28 mouse cellular contexts compared by ENCODE assay signal in genomic region chrX:110700442-110700841, GRCm38 (mm10).
"Had no signal": no experiment of that assay in that cellular context is flagged by ENCODE, and none has a peak within 500 bp of the region (broad histone marks: within the 10 kb centered on the region; RNA-seq: fewer than 3 reads in every experiment).

No protein-coding gene starts in this region.

- H3K4me3 ChIP-seq: embryonic facial prominence, embryonic 10.5 days; embryonic facial prominence, embryonic 12.5 days; embryonic facial prominence, embryonic 13.5 days; embryonic facial prominence, embryonic 15.5 days; erythroblast, embryonic 14.5 days; forebrain, embryonic 10.5 days; forebrain, embryonic 12.5 days; forebrain, embryonic 13.5 days; forebrain, embryonic 15.5 days; gastrocnemius, adult 2 months had no signal

- H3K9me3 ChIP-seq: embryonic facial prominence, embryonic 10.5 days; embryonic facial prominence, embryonic 12.5 days; embryonic facial prominence, embryonic 13.5 days; embryonic facial prominence, embryonic 15.5 days; forebrain, embryonic 10.5 days; forebrain, embryonic 12.5 days; forebrain, embryonic 13.5 days; forebrain, embryonic 15.5 days had no signal

- H3K27me3 ChIP-seq: embryonic facial prominence, embryonic 12.5 days; embryonic facial prominence, embryonic 13.5 days; embryonic facial prominence, embryonic 15.5 days; forebrain, embryonic 12.5 days; forebrain, embryonic 13.5 days; forebrain, embryonic 15.5 days had no signal

- H3K4me2 ChIP-seq: embryonic facial prominence, embryonic 12.5 days; embryonic facial prominence, embryonic 13.5 days; embryonic facial prominence, embryonic 15.5 days; forebrain, embryonic 12.5 days; forebrain, embryonic 13.5 days; forebrain, embryonic 15.5 days had no signal

- H3K9ac ChIP-seq: embryonic facial prominence, embryonic 12.5 days; embryonic facial prominence, embryonic 13.5 days; embryonic facial prominence, embryonic 15.5 days; forebrain, embryonic 12.5 days; forebrain, embryonic 13.5 days; forebrain, embryonic 15.5 days; forebrain, postnatal 0 days had no signal

- H3K27ac ChIP-seq: embryonic facial prominence, embryonic 10.5 days; embryonic facial prominence, embryonic 12.5 days; embryonic facial prominence, embryonic 13.5 days; embryonic facial prominence, embryonic 15.5 days; forebrain, embryonic 10.5 days; forebrain, embryonic 12.5 days; forebrain, embryonic 13.5 days; forebrain, embryonic 15.5 days; gastrocnemius, adult 2 months had no signal

- ATAC-seq: forebrain, embryonic 13.5 days; forebrain, embryonic 14.5 days; forebrain, embryonic 15.5 days; forebrain, embryonic 16.5 days; forebrain, postnatal 0 days had no signal

- DNase-seq: cerebellum, adult 2 months; cerebellum, adult 8-10 months; cerebellum, adult 9-10 months; cerebellum, adult 9-11 months; cerebellum, postnatal 10 days; cerebellum, postnatal 14 days; cerebellum, postnatal 25 days; cerebellum, postnatal 36 days; embryo, embryonic 11 days; forebrain, postnatal 0 days; gastrocnemius, adult 2 months; gastrocnemius, postnatal 10 days; gastrocnemius, postnatal 14 days; gastrocnemius, postnatal 25 days; gastrocnemius, postnatal 36 days; heart, adult 11 months; heart, adult 18-20 months had no signal

- H3K4me1 ChIP-seq: embryonic facial prominence, embryonic 10.5 days; embryonic facial prominence, embryonic 12.5 days; embryonic facial prominence, embryonic 13.5 days; embryonic facial prominence, embryonic 15.5 days; forebrain, embryonic 10.5 days; forebrain, embryonic 12.5 days; forebrain, embryonic 13.5 days; forebrain, embryonic 15.5 days had no signal

- H3K36me3 ChIP-seq: embryonic facial prominence, embryonic 10.5 days; embryonic facial prominence, embryonic 12.5 days; embryonic facial prominence, embryonic 13.5 days; embryonic facial prominence, embryonic 15.5 days; forebrain, embryonic 10.5 days; forebrain, embryonic 12.5 days; forebrain, embryonic 15.5 days had no signal
